Mouse (Mus musculus) heart, postnatal 0 days (tissue): ENCODE results near the gene Ncstn. TPM values are rescaled to one million over a fixed set of nuclear protein-coding genes. Genes with fewer than 3 reads are reported as not detected.

ENCODE experiments used
- ATAC-seq: fragments of 200-750 bp; cut with Nextera tagmentation; 2 replicates; pipeline ENCODE4 v1.8.0; 2017; ENCODE audit warnings: low read depth, moderate number of reproducible peaks, moderate library complexity; ENCODE audit not compliant: insufficient read depth
- DNase-seq: peaks from one replicate; pipeline ENCODE4 v3.0.0-alpha.2; 2016; ENCODE audit warnings: low spot score
- H3K27ac ChIP-seq: fragments of 300-500 bp; sonication (generic); 2 replicates; pipeline ENCODE4 v1.5.1; 2014; ENCODE audit warnings: low read depth, mild to moderate bottlenecking
- H3K27me3 ChIP-seq: fragments of 300-500 bp; sonication (generic); 2 replicates; pipeline ENCODE4 v1.6.1; 2014; ENCODE audit warnings: low read length, mixed read lengths; ENCODE audit not compliant: control insufficient read depth, insufficient read depth
- H3K36me3 ChIP-seq: fragments of 300-500 bp; sonication (generic); replicated peaks from 2 replicates; pipeline ENCODE4 v1.6.1; 2014; ENCODE audit warnings: low read length, mixed read lengths; ENCODE audit not compliant: control insufficient read depth, insufficient read depth
- H3K4me1 ChIP-seq: fragments of 300-500 bp; sonication (generic); 2 replicates; pipeline ENCODE4 v1.6.1; 2014; ENCODE audit warnings: antibody characterized with exemption; ENCODE audit not compliant: control insufficient read depth, insufficient read depth
- H3K4me2 ChIP-seq: fragments of 300-500 bp; sonication (generic); 2 replicates; pipeline ENCODE4 v1.6.1; 2014; ENCODE audit warnings: low read depth, mild to moderate bottlenecking, low read length, moderate library complexity
- H3K4me3 ChIP-seq: fragments of 300-500 bp; sonication (generic); 2 replicates; pipeline ENCODE4 v1.5.1; 2014; ENCODE audit warnings: low read depth, low read length
- H3K9ac ChIP-seq: fragments of 300-500 bp; sonication (generic); replicated peaks from 2 replicates; pipeline ENCODE4 v1.6.1; 2014; ENCODE audit warnings: low read depth, low read length, mixed read lengths
- H3K9me3 ChIP-seq: fragments of 300-500 bp; sonication (generic); replicated peaks from 2 replicates; pipeline ENCODE4 v1.6.1; 2016; ENCODE audit warnings: low read length; ENCODE audit not compliant: control insufficient read depth
- CTCF ChIP-seq: IDR thresholded peaks from 2 replicates; pipeline ENCODE4 v1.5.1; 2016; ENCODE audit warnings: antibody characterized with exemption, control low read depth, low read depth
- EP300 ChIP-seq: IDR thresholded peaks from 2 replicates; pipeline ENCODE4 v1.6.1; 2016; ENCODE audit warnings: antibody characterized with exemption, low read depth
- whole genome bisulfite sequencing: fragments of 180-500 bp; shearing (Covaris S2); extraction: QIAGEN DNeasy Blood & Tissue Kit; methylation state at CpG from one replicate; pipeline ENCODE4 v1.1.7; 2014; 5-methylcytosine and 5-hydroxymethylcytosine counted together
- polyA plus RNA-seq: library from polyadenylated mRNA; unstranded; fragments of >200 nt; fragmentation: Nextera tagmentation; extraction: Ambion mirVana; gene quantifications from 2 replicates; pipeline ENCODE4 v1.2.1, GENCODE M21; 2015
- total RNA-seq: library from RNA; depleted of rRNA; stranded (reverse); fragments of >200 nt; gene quantifications from 2 replicates; pipeline ENCODE4 v1.2.3, GENCODE M21; 2014; ENCODE audit warnings: low replicate concordance

Gene Ncstn
- total and polyA plus RNA-seq, 2 experiments from 2014 or later = 53.4 to 68.1 TPM

DNA sequence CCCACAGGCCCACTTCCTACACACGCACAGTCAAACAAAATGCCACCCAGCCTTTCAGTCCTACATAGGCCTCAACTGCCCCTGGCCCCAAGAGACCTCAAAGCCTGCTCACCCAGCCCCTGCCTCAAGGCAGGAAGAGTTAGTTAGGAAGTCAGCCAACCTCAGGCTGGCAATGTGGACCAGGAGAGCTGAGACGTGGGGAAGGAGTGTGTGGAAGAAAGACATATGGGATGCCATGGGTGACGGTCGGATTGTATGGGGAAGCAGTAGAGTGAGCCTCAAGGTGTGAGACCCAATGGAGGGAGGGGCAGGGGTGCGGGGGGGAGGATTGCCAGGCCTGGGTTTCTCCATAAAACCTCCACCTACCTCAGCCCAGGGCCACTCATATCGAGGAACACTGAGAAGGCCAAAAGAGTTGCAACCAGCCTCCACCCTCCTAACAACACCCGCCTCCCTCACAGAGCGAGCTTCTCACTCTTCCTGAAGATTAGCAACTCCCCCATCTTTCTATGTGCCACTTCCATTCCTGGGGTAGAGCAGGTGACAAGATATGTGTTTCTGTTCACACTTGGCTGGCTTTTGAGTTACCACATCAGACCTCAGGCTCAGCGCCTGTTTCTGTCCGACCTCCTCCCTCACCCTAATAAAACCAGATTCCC lies 62.6 kb downstream of the Ncstn start:
- Histone ChIP-seq H3K4me1 (peaks cover 18% of the 10 kb centered on the region), H3K9ac (no peak overlapping the region), H3K9me3 (no peaks in the 10 kb centered on the region), H3K4me2 (no peak overlapping the region), H3K27me3 (no peaks in the 10 kb centered on the region), H3K36me3 (no peaks in the 10 kb centered on the region), H3K4me3 (no peak overlapping the region), H3K27ac (no peak overlapping the region)
- peak; percentile 40 for DNase-seq
- WGBS = 70% methylated on average over 10 of the region's 10 CpGs
- ATAC-seq = no peak
- no peak for TF ChIP-seq EP300
- TF ChIP-seq CTCF = no peak

DNA sequence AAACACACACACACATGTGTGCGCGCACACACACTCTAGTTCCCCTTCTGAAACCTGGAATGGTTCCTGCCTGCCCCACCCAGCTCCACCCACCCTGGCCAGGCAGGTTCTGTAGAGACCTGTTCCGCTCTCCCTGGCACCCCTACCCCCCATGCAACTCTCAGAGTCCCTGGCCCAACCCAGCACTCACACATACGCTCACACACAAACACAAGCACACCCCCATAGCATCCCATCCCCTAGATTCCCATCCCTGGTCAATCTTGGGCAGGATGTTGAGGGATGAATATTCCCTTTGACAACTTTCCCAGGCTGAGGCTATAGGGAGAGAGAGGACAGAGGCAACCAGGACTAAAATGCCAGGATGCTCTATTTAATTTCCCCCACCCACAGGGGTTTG lies 63.3 kb downstream of the Ncstn start:
- no peak overlapping the region for H3K4me3 ChIP-seq
- DNase-seq (no peak), ATAC-seq (no peak)
- H3K4me2 ChIP-seq = no peak overlapping the region
- H3K9me3 ChIP-seq = no peaks in the 10 kb centered on the region
- H3K9ac ChIP-seq = no peak overlapping the region
- H3K36me3 ChIP-seq = no peaks in the 10 kb centered on the region
- TF ChIP-seq EP300 = no peak
- no peak for TF ChIP-seq CTCF
- peaks cover 12% of the 10 kb centered on the region for H3K4me1 ChIP-seq
- 95% methylated on average over 4 of the region's 4 CpGs for WGBS
- no peaks in the 10 kb centered on the region for H3K27me3 ChIP-seq
- H3K27ac ChIP-seq = no peak overlapping the region

DNA sequence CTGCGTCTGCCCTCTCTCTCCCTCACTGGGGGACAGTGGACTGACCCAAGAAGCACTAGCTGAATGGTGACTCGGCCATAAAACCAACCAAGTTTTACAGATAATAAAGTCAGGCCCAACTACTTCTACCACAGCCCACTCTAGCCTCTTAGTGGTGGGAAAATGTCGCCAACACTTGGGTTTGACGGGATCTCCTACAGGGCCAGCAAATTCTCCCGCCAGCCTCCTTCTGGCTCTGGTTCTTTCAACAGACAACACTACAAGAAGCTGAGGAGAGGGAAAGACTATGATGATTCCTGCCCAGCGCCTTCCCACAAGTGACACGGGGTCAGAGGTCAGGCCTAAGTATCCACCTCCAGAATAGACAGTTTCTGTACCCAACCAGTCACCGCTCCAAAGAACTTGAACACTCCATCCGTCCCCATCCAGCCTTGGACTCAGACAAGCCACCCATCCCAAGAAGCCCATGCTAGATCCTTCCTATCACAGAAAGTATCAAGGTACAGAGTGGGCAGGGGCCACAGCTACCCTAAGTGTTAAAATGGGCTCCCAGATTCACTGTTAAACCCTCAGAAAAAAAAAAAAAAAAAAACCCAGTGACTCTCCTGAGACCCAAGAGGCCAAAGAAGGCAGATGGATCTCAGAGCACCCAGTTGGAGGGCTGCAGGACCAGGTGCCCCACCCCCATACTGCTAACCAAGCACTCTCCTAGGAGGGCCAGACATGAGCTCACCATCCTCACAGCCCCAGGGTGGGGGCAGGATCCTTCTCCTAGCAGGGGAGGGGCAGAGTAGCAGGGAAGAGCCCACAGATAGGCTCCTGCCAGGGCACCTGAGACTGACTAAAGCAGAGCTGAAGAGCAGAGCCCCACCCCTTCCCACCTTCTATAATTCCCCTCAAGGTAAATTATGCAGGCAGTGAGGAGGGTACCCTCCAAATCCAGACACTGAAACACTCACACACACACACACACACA lies 64.0 kb downstream of the Ncstn start:
- no peak for TF ChIP-seq CTCF
- no peak for TF ChIP-seq EP300
- H3K27me3 ChIP-seq = no peaks in the 10 kb centered on the region
- 88% methylated on average over 9 of the region's 9 CpGs for WGBS
- H3K4me1 ChIP-seq = peaks cover 11% of the 10 kb centered on the region; the same call in 1 of the 2 replicates
- DNase-seq (no peak), ATAC-seq (no peak)
- no peaks in the 10 kb centered on the region for H3K9me3 ChIP-seq
- H3K9ac ChIP-seq = no peak overlapping the region
- H3K27ac ChIP-seq = no peak overlapping the region
- H3K4me3 ChIP-seq = no peak overlapping the region
- no peak overlapping the region for H3K4me2 ChIP-seq
- H3K36me3 ChIP-seq = no peaks in the 10 kb centered on the region

DNA sequence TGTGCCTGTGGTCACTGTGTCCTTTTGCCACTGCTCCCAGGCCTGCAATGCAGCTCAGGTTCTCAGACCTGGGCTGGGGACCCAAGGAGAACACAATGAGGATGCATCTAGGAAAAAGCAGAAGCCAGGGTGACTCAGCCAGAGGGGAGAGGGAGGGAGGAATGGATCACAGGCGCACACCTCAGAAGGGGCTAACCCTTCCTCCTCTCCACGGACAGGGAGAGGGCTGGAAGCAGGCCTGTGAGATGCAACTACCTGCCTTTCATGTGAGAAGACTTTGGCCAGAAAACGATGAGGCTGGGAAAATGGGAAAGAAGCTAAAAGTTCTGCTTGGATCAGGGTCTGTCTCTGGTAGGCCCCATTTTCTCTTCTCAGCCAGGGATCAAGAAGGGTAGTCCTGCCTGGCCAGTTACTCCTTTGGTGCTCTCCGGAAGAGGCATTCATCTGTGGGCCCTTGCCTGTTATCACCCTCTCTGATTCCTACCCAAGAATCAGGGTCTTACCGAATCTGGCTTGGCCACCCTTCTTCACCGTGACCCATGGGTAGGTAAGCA lies 65.0 kb downstream of the Ncstn start:
- TF ChIP-seq CTCF (no peak), EP300 (no peak)
- 79% methylated on average over 6 of the region's 6 CpGs for WGBS
- DNase-seq (no peak), ATAC-seq (no peak)
- Histone ChIP-seq H3K4me1 (peaks cover 11% of the 10 kb centered on the region; the same call in 1 of the 2 replicates), H3K4me2 (no peak overlapping the region), H3K27me3 (no peaks in the 10 kb centered on the region), H3K9ac (no peak overlapping the region), H3K27ac (no peak overlapping the region), H3K9me3 (no peaks in the 10 kb centered on the region), H3K36me3 (no peaks in the 10 kb centered on the region), H3K4me3 (no peak overlapping the region)

GRCm38 (mm10) chr1:172016660-172017516 lies 65.7 kb downstream of the Ncstn start:
- H3K9me3 ChIP-seq = no peaks in the 10 kb centered on the region
- peaks cover 11% of the 10 kb centered on the region; the same call in 1 of the 2 replicates for H3K4me1 ChIP-seq
- 63% methylated on average over 6 of the region's 6 CpGs for whole genome bisulfite sequencing
- H3K27me3 ChIP-seq = no peaks in the 10 kb centered on the region
- ATAC-seq = no peak
- H3K9ac ChIP-seq = no peak overlapping the region
- no peak for DNase-seq
- no peak overlapping the region for H3K27ac ChIP-seq
- no peak overlapping the region for H3K4me2 ChIP-seq
- H3K4me3 ChIP-seq = no peak overlapping the region
- H3K36me3 ChIP-seq = no peaks in the 10 kb centered on the region
- TF ChIP-seq EP300 (no peak), CTCF (no peak)
